Mouse (Mus musculus) neural tube, embryonic 11.5 days (tissue): ENCODE results near the gene Rabgap1l. TPM values are rescaled to one million over a fixed set of nuclear protein-coding genes. Genes with fewer than 3 reads are reported as not detected.
A peak's percentile ranks its signal among the peaks of the same experiment; 100 is the strongest.

Source experiments
- ATAC-seq: fragments of 200-750 bp; cut with Nextera tagmentation; 2 replicates; pipeline ENCODE4 v1.8.0; 2017; ENCODE audit warnings: moderate number of reproducible peaks, mild to moderate bottlenecking, moderate TSS enrichment, moderate library complexity; ENCODE audit not compliant: insufficient read depth, low FRiP score, low TSS enrichment
- DNase-seq: peaks from one replicate; pipeline ENCODE4 v3.0.0-alpha.2; 2015; ENCODE audit warnings: low spot score
- H3K27ac ChIP-seq: fragments of 300-500 bp; sonication (generic); 2 replicates; pipeline ENCODE4 v1.5.1; 2014; ENCODE audit warnings: low read depth, mild to moderate bottlenecking, low read length
- H3K27me3 ChIP-seq: fragments of 300-500 bp; sonication (generic); 2 replicates; pipeline ENCODE4 v1.6.1; 2014; ENCODE audit warnings: mild to moderate bottlenecking, low read length, mixed read lengths; ENCODE audit not compliant: control insufficient read depth, insufficient read depth
- H3K36me3 ChIP-seq: fragments of 300-500 bp; sonication (generic); 2 replicates; pipeline ENCODE4 v1.6.1; 2014; ENCODE audit warnings: mild to moderate bottlenecking, low read length, moderate library complexity, mixed read lengths; ENCODE audit not compliant: control insufficient read depth, insufficient read depth
- H3K4me1 ChIP-seq: fragments of 300-500 bp; sonication (generic); 2 replicates; pipeline ENCODE4 v1.6.1; 2014; ENCODE audit warnings: low read length, mixed read lengths; ENCODE audit not compliant: control insufficient read depth, insufficient read depth
- H3K4me2 ChIP-seq: fragments of 300-500 bp; sonication (generic); 2 replicates; pipeline ENCODE4 v1.6.1; 2014; ENCODE audit warnings: low read depth, mild to moderate bottlenecking, moderate library complexity
- H3K4me3 ChIP-seq: fragments of 300-500 bp; sonication (generic); 2 replicates; pipeline ENCODE4 v1.5.1; 2014; ENCODE audit warnings: low read depth, low read length
- H3K9ac ChIP-seq: fragments of 300-500 bp; sonication (generic); 2 replicates; pipeline ENCODE4 v1.6.1; 2014; ENCODE audit warnings: mild to moderate bottlenecking, low read length
- H3K9me3 ChIP-seq: fragments of 300-500 bp; sonication (generic); 2 replicates; pipeline ENCODE4 v1.6.1; 2016; ENCODE audit warnings: low read length; ENCODE audit not compliant: control insufficient read depth
- WGBS: fragments of 180-500 bp; shearing (Covaris S2); extraction: QIAGEN DNeasy Blood & Tissue Kit; methylation state at CpG from one replicate; pipeline ENCODE4 v1.1.7; 2014; 5-methylcytosine and 5-hydroxymethylcytosine counted together
- microRNA counts: library from miRNA; unstranded; fragments of <30 nt; microRNA quantifications from one replicate; lab custom pipeline; 2015
- microRNA-seq: library from miRNA; unstranded; fragments of <30 nt; microRNA quantifications from one replicate; pipeline ENCODE4, GENCODE M21; 2016
- polyA plus RNA-seq: library from polyadenylated mRNA; unstranded; fragments of >200 nt; fragmentation: Nextera tagmentation; extraction: Ambion mirVana; gene quantifications from 2 replicates; pipeline ENCODE4 v1.2.1, GENCODE M21; 2014

Gene Rabgap1l
- polyA plus RNA-seq, 1 experiment from 2014 or later, result 14.1 TPM

DNA sequence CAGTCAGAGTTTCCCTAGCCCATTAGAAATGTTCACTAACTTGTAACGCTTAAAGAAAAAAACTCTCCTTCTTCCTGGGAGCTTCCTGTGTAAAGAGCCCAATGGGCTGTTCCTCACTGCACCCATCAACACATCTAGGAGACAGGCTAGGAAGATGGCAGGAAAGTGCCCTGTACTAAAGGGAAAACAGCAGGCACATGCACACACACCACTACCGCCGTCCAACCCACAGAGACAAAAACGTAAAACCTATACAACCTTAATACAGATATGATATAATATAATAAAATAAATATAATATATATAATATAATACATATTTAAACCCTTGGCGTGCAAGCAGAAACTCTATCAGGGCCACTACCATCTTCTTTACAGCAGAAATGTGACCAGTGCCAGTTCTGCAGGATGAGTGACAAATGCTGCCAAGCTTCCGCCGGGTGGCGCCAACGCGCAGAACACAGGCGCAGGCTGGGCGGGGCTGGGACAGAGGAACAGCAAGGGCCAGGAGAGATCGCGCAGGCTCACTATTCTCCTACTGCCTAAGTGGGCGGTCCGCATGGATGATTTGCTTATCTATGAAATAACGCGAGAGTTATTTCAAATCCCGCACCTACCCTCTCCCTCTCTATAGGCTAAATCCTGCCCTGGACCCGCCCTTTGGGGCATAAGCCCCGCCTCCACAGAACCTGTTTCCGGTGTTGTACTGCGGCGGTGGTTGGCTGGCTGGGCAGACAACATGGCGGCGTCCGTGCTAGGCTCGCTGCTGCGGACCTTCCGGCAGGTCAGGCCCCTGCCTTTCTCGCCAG, 598.3 kb downstream of the Rabgap1l start, which contains the start of gene Mrps14:
Gene Mrps14 (plus strand): TSS at position 687 of the 808 bp plus-strand sequence.
- peaks cover 5% of the 10 kb centered on the region; the same call in 1 of the 2 replicates for H3K4me1 ChIP-seq
- ATAC-seq (peak; percentile 99), DNase-seq (peak; percentile 97)
- WGBS, result 8% methylated on average over 31 of the region's 31 CpGs
- no peaks in the 10 kb centered on the region for H3K27me3 ChIP-seq
- peak within 1 kb of the TSS; percentile 75 for H3K9ac ChIP-seq
- H3K4me3 ChIP-seq, result peak within 1 kb of the TSS; percentile 73
- peak within 1 kb of the TSS; percentile 58 for H3K4me2 ChIP-seq
- H3K9me3 ChIP-seq, result no peaks in the 10 kb centered on the region
- no peaks in the 10 kb centered on the region for H3K36me3 ChIP-seq
- peak within 1 kb of the TSS; percentile 34; the same call in 1 of the 2 replicates for H3K27ac ChIP-seq

DNA sequence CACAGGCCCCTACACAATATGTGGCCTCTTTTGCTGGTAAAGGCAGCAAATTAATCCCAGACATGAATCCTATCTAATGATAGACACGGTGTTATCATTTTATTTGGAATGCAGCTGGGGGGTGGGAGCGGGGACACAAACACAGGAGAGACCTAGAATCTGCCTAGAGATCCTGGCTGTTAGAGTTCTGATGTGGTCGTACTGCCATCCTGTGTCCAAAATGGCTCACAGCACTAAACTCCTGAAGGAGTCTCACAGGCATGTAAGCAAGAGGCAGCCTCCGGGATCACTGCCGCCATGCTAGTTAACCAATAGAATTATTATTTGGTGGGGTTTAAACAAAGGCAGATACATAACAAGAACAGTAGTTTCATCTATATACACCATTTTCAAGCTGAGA, 608.5 kb downstream of the Rabgap1l start:
- Histone ChIP-seq H3K4me2 (no peak overlapping the region), H3K9ac (no peak overlapping the region), H3K27me3 (no peaks in the 10 kb centered on the region), H3K36me3 (no peaks in the 10 kb centered on the region), H3K4me3 (no peak overlapping the region), H3K9me3 (no peaks in the 10 kb centered on the region), H3K4me1 (peaks cover 3% of the 10 kb centered on the region; the same call in 1 of the 2 replicates), H3K27ac (no peak overlapping the region)
- peak; percentile 78 for ATAC-seq
- DNase-seq, result peak; percentile 76
- WGBS, result 26% methylated on average over 5 of the region's 5 CpGs

DNA sequence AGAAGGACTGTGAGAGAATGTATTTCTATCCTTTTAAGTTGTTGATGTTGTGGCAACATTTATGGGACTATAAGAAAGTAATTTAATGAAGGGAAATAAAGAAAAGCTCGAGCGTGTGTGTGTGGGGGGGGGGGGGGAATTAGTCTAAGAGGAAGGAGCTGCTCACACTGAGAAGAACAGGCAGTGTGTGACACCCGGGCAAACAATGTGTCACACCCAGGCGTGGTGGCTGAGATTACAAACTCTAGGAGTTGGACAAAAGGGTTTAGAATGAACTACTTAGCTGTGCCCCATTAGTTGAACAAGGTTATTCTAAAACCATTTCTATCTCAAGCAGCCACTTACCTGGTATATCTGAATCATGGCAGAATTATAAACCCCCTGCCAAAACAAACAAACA, 611.8 kb downstream of the Rabgap1l start:
- Histone ChIP-seq H3K4me3 (no peak overlapping the region), H3K4me1 (peaks cover 3% of the 10 kb centered on the region; the same call in 1 of the 2 replicates), H3K27ac (no peak overlapping the region), H3K9ac (no peak overlapping the region), H3K27me3 (no peaks in the 10 kb centered on the region), H3K4me2 (no peak overlapping the region), H3K9me3 (no peaks in the 10 kb centered on the region), H3K36me3 (no peaks in the 10 kb centered on the region)
- WGBS, result 78% methylated on average over 4 of the region's 4 CpGs
- ATAC-seq, result no peak
- DNase-seq, result no peak

DNA sequence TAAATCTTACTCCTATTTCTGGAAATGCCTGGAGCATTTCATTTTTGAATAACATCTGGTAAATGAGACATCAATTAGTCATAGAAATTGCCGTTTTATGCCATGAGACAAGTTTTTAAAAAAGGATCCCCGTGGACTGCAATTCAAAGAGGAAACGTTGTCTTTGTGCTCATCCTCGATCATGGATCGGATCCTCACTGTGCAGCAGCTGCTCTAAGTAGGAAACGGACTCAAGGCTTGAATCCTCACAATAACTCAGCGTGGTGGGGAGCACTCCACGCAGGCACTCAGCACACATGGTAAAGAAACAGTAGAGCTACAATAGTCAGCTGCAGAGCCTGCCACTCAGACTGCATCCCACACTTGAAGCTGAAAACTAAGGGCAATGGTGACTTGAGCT, 616.1 kb downstream of the Rabgap1l start:
- 80% methylated on average over 8 of the region's 8 CpGs for WGBS
- no peaks in the 10 kb centered on the region for H3K27me3 ChIP-seq
- H3K36me3 ChIP-seq, result no peaks in the 10 kb centered on the region
- no peak overlapping the region for H3K4me2 ChIP-seq
- no peaks in the 10 kb centered on the region for H3K9me3 ChIP-seq
- H3K9ac ChIP-seq, result no peak overlapping the region
- no peak for DNase-seq
- no peak overlapping the region for H3K4me3 ChIP-seq
- H3K27ac ChIP-seq, result no peak overlapping the region
- ATAC-seq, result no peak
- no peaks in the 10 kb centered on the region for H3K4me1 ChIP-seq

MicroRNAs encoded within 50 kb of the gene (microRNA counts, 519-probe panel; counts per million panel counts)
- 171 counts per million, percentile 57 among the panel's probes with 10 or more counts for microRNA mmu-miR-1927 (lab: Ali Mortazavi, UCI)

Small RNAs within 50 kb of the gene (microRNA-seq; reads per million reads assigned to microRNA genes)
- gene Mir1927, result 1.0 reads per million

Other genes starting within 250 kb of the Rabgap1l start
- gene Rc3h1, start 113.2 kb upstream of the Rabgap1l start, polyA plus RNA-seq, result 7.3 and 8.6 TPM in 2 replicates
- 0.94 and 1.4 TPM in 2 replicates for gene Serpinc1, start 185.4 kb upstream of the Rabgap1l start, polyA plus RNA-seq
- gene Zbtb37, start 241.6 kb upstream of the Rabgap1l start, polyA plus RNA-seq, result 9.4 and 12.4 TPM in 2 replicates